ENCODE assay signal across 19 mouse cellular contexts in the genomic region with DNA sequence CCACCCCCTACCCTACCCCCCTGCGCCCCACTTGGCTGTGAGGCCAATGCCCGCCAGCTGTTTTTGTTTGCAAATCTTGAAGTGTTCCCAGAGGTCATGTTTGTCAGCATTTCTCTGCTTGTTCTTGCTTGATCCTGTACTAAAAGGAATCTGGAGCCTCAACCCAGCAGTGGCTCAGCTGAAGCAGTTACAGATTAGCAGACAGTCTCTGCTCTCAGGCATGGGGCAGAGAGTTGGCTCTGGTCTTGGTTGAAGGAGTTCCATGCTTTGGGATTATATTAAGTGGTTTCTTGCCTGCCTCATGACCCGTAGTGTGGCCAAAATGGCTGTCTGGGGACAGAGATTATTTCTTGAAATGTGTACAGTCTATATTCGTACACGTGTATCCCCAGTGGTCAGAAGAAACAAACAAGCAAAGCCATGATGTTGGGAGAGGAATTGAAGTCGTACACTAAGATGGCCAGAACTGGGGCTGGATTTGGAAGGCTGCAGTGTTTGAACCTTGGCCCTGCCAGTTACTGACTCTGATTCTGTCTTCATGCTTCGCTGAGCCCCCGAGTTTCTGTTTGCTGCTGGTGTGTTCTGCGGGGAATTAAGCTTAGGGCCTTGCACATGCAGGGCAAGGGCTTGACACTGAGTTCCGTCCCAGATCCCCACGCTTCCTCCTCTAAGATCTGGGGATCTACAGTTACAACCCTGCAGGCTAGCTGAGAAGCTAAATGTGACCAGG. TPM values are rescaled to one million over a fixed set of nuclear protein-coding genes. Genes with fewer than 3 reads are reported as not detected.
A peak's percentile ranks its signal among the peaks of the same experiment; 100 is the strongest.
DNase-seq lines count a peak whose midpoint lies in the region; ATAC-seq and TF ChIP-seq lines count a peak whose summit lies in the region.
"Had no signal": no experiment of that assay in that cellular context is flagged by ENCODE, and none has a peak within 500 bp of the region (broad histone marks: within the 10 kb centered on the region; RNA-seq: fewer than 3 reads in every experiment).

No protein-coding gene starts in this region.

- no peaks in the 10 kb centered on the region for H3K36me3 ChIP-seq in liver, postnatal 0 days (replicated peaks; ENCODE audit: insufficient read depth, low read length)
- no peaks in the 10 kb centered on the region for H3K36me3 ChIP-seq in liver, embryonic 11.5 days (ENCODE audit: control insufficient read depth, insufficient read depth, low read length)
- peaks cover 8 to 43% of the 10 kb centered on the region in 2 experiments for H3K36me3 ChIP-seq in CH12.LX (replicated peaks in 1 of 2; ENCODE audit: control insufficient read depth in 1 of 2, insufficient read depth in 1 of 2, low read length in 1 of 2)
- H3K36me3 ChIP-seq in kidney, embryonic 14.5 days (ENCODE audit: control insufficient read depth, insufficient read depth, low read length), result no peaks in the 10 kb centered on the region
- 0 out of 2 replicates have a peak, but pooled peaks cover 4% of the 10 kb centered on the region for H3K36me3 ChIP-seq in splenic B cell, adult 2 months (ENCODE audit: control insufficient read depth, insufficient read depth, low read length, poor library complexity, severe bottlenecking)
- H3K36me3 ChIP-seq: embryonic facial prominence, embryonic 13.5 days; heart, embryonic 13.5 days; limb, embryonic 15.5 days; lung, embryonic 15.5 days; neural tube, embryonic 12.5 days had no signal

- 67% methylated on average over 11 of the region's 11 CpGs for WGBS in liver, postnatal 0 days (ENCODE audit: insufficient replicate concordance)
- 83% methylated on average over 11 of the region's 11 CpGs for WGBS in liver, embryonic 11.5 days
- WGBS in kidney, embryonic 14.5 days, result 75% methylated on average over 11 of the region's 11 CpGs

- TF ChIP-seq RAD21 in CH12.LX (IDR thresholded peaks at IDR 0.05; ENCODE audit: low read depth, low read length), result no peak; the same call in 1 of the 2 replicates

- H3K27me3 ChIP-seq in liver, postnatal 0 days (ENCODE audit: insufficient read depth, low read length), result no peaks in the 10 kb centered on the region
- no peaks in the 10 kb centered on the region for H3K27me3 ChIP-seq in liver, embryonic 11.5 days (replicated peaks; ENCODE audit: control insufficient read depth, insufficient read depth, low read length)
- no peaks in the 10 kb centered on the region for H3K27me3 ChIP-seq in CH12.LX (replicated peaks)
- no peaks in the 10 kb centered on the region for H3K27me3 ChIP-seq in kidney, embryonic 14.5 days (ENCODE audit: control insufficient read depth, insufficient read depth, low read length)
- no peaks in the 10 kb centered on the region for H3K27me3 ChIP-seq in splenic B cell, adult 2 months (ENCODE audit: control insufficient read depth, insufficient read depth, low read length, poor library complexity, severe bottlenecking)
- H3K27me3 ChIP-seq: embryonic facial prominence, embryonic 13.5 days; heart, embryonic 13.5 days; limb, embryonic 15.5 days; lung, embryonic 15.5 days; neural tube, embryonic 12.5 days had no signal

- no peak overlapping the region for H3K4me2 ChIP-seq in liver, postnatal 0 days (ENCODE audit: low read depth, low read length)
- H3K4me2 ChIP-seq in liver, embryonic 11.5 days, result no peak overlapping the region
- H3K4me2 ChIP-seq in CH12.LX (ENCODE audit: insufficient read depth, low read depth, poor library complexity, severe bottlenecking), result peak overlapping the region; percentile 19
- no peak overlapping the region for H3K4me2 ChIP-seq in kidney, embryonic 14.5 days (replicated peaks; ENCODE audit: low read depth, low read length)
- H3K4me2 ChIP-seq: embryonic facial prominence, embryonic 13.5 days; heart, embryonic 13.5 days; limb, embryonic 15.5 days; lung, embryonic 15.5 days; neural tube, embryonic 12.5 days had no signal

- peak; percentile 26; the same call in 1 of the 2 replicates for TF ChIP-seq POLR2A in CH12.LX (IDR thresholded peaks at IDR 0.05; ENCODE audit: low read depth, low read length)

- H3K4me3 ChIP-seq in liver, postnatal 0 days (ENCODE audit: low read depth, low read length), result no peak overlapping the region
- no peak overlapping the region for H3K4me3 ChIP-seq in liver, embryonic 11.5 days (ENCODE audit: low read depth, low read length)
- H3K4me3 ChIP-seq in CH12.LX (replicated peaks in 1 of 3; ENCODE audit: low read depth in 2 of 3, low read length in 2 of 3, poor library complexity in 1 of 3), result no peak overlapping the region
- H3K4me3 ChIP-seq in kidney, embryonic 14.5 days (ENCODE audit: low read length), result no peak overlapping the region
- H3K4me3 ChIP-seq: embryonic facial prominence, embryonic 13.5 days; heart, embryonic 13.5 days; limb, embryonic 15.5 days; lung, embryonic 15.5 days; neural tube, embryonic 12.5 days had no signal

- no peak for TF ChIP-seq EP300 in liver, postnatal 0 days (IDR thresholded peaks at IDR 0.05; ENCODE audit: low read depth)
- TF ChIP-seq EP300 in CH12.LX (IDR thresholded peaks at IDR 0.05; ENCODE audit: low read length), result peak; percentile 44; the same call in 1 of the 2 replicates

- no peak for TF ChIP-seq CTCF in liver, postnatal 0 days (IDR thresholded peaks at IDR 0.05; ENCODE audit: low read depth)
- TF ChIP-seq CTCF in CH12.LX (conservative IDR thresholded peaks at IDR 0.05 in 1 of 2, IDR thresholded peaks at IDR 0.05 in 1 of 2; ENCODE audit: low read depth in 2 of 2, low read length in 2 of 2), result no peak

- dilution Hi-C loops in CH12.LX (cut with MboI; ENCODE audit: extremely low pct_ligation_motif_present, extremely low pct_unique_long_range_greater_than_20kb, low sequenced_read_pairs), result no loop called here

- peaks cover 36% of the 10 kb centered on the region for H3K4me1 ChIP-seq in liver, postnatal 0 days (ENCODE audit: insufficient read depth)
- peaks cover 14% of the 10 kb centered on the region for H3K4me1 ChIP-seq in liver, embryonic 11.5 days (replicated peaks; ENCODE audit: control insufficient read depth, insufficient read depth, low read length)
- peaks cover 28 to 86% of the 10 kb centered on the region in 2 experiments for H3K4me1 ChIP-seq in CH12.LX (ENCODE audit: control insufficient read depth in 1 of 2, insufficient read depth in 2 of 2)
- H3K4me1 ChIP-seq in kidney, embryonic 14.5 days (ENCODE audit: control insufficient read depth, insufficient read depth, low read length), result no peaks in the 10 kb centered on the region; the same call in 1 of the 2 replicates
- H3K4me1 ChIP-seq: neural tube, embryonic 12.5 days had no signal

- in situ Hi-C loops in CH12.LX (cut with MboI; ENCODE audit: low pct_ligation_motif_present, low pct_unique_long_range_greater_than_20kb, low sequenced_read_pairs), result no loop called here

- peak overlapping the region; percentile 46; the same call in 1 of the 2 replicates for H3K27ac ChIP-seq in liver, postnatal 0 days (ENCODE audit: low read depth)
- H3K27ac ChIP-seq in liver, embryonic 11.5 days (ENCODE audit: low read depth, low read length), result no peak overlapping the region
- H3K27ac ChIP-seq in CH12.LX (ENCODE audit: insufficient read depth, low read depth), result peak overlapping the region; percentile 74
- 0 out of 2 replicates have a peak overlapping the region, but pooled peaks have one; percentile 19 for H3K27ac ChIP-seq in kidney, embryonic 14.5 days (ENCODE audit: low read depth, low read length)
- H3K27ac ChIP-seq: embryonic facial prominence, embryonic 13.5 days; heart, embryonic 13.5 days; limb, embryonic 15.5 days; lung, embryonic 15.5 days; neural tube, embryonic 12.5 days had no signal

- no peak for DNase-seq in liver, postnatal 0 days
- DNase-seq in liver, embryonic 11.5 days (ENCODE audit: low spot score), result no peak
- DNase-seq in CH12.LX (ENCODE audit: extremely low read depth), result no peak
- peak; percentile 48 for DNase-seq in splenic B cell, adult 2 months (ENCODE audit: low read depth, low spot score)
- DNase-seq in adrenal gland, postnatal 36 days, result no peak
- DNase-seq in left cerebral cortex, postnatal 36 days (ENCODE audit: low spot score in 2 of 2), result no peak
- DNase-seq: adrenal gland, postnatal 14 days; cerebellum, adult 2 months; heart, postnatal 4 days; right cerebral cortex, postnatal 25 days had no signal

- intact Hi-C loops in left cerebral cortex, postnatal 36 days (cut with DNase I), result no loop called here

- no peak for ATAC-seq in liver, postnatal 0 days
- no peak for ATAC-seq in liver, embryonic 11.5 days (replicated peaks; ENCODE audit: low FRiP score)
- peak; percentile 63; the same call in 1 of the 2 replicates for ATAC-seq in kidney, embryonic 14.5 days (ENCODE audit: low FRiP score, low TSS enrichment)
- no peak for ATAC-seq in megakaryocyte, adult 5-6 weeks (ENCODE audit: poor library complexity, severe bottlenecking)
- ATAC-seq: forebrain, embryonic 16.5 days; hindbrain, embryonic 16.5 days had no signal

- peaks cover 77% of the 10 kb centered on the region for H3K79me2 ChIP-seq in CH12.LX (replicated peaks; ENCODE audit: control insufficient read depth, extremely low read depth, insufficient read depth, poor library complexity, severe bottlenecking)

- H3K9ac ChIP-seq in liver, postnatal 0 days (replicated peaks), result no peak overlapping the region
- no peak overlapping the region for H3K9ac ChIP-seq in liver, embryonic 11.5 days (ENCODE audit: low read depth, low read length)
- peak overlapping the region; percentile 5; the same call in 1 of the 2 replicates for H3K9ac ChIP-seq in CH12.LX (ENCODE audit: insufficient read depth, low read depth)
- H3K9ac ChIP-seq in kidney, embryonic 14.5 days (ENCODE audit: low read depth, low read length), result no peak overlapping the region
- H3K9ac ChIP-seq: embryonic facial prominence, embryonic 13.5 days; heart, embryonic 13.5 days; limb, embryonic 15.5 days; lung, embryonic 15.5 days; neural tube, embryonic 12.5 days had no signal

- no peaks in the 10 kb centered on the region for H3K9me3 ChIP-seq in liver, postnatal 0 days (ENCODE audit: low read length)
- H3K9me3 ChIP-seq in liver, embryonic 11.5 days (ENCODE audit: control insufficient read depth, low read length), result no peaks in the 10 kb centered on the region
- peaks cover 2% of the 10 kb centered on the region for H3K9me3 ChIP-seq in CH12.LX (replicated peaks; ENCODE audit: low read length)
- H3K9me3 ChIP-seq in kidney, embryonic 14.5 days (ENCODE audit: control insufficient read depth, low read length), result no peaks in the 10 kb centered on the region
- H3K9me3 ChIP-seq: embryonic facial prominence, embryonic 13.5 days; limb, embryonic 15.5 days; lung, embryonic 15.5 days; neural tube, embryonic 12.5 days had no signal

RNA-seq across cellular contexts. Expression of gene Map3k5, which starts 18.9 kb away (rescaled TPM):
- 1.1 and 1.4 TPM in 2 replicates for polyA plus RNA-seq in liver, postnatal 0 days (2015; fragmentation: Nextera tagmentation; extraction: Ambion mirVana)
- 1.2 and 1.8 TPM in 2 replicates for polyA plus RNA-seq in liver, embryonic 11.5 days (2014; fragmentation: Nextera tagmentation; extraction: Ambion mirVana)
- total RNA-seq in CH12.LX (2012; rRNA removed), result 27.6 and 28.8 TPM in 2 replicates
- total RNA-seq in CH12.LX (2014; rRNA removed), result 15.8 and 16.3 TPM in 2 replicates
- polyA plus RNA-seq in CH12.LX (2012; ENCODE audit: insufficient read length, low read depth), result 27.3 and 31.0 TPM in 2 replicates
- polyA plus RNA-seq in kidney, embryonic 14.5 days (2014; fragmentation: Nextera tagmentation; extraction: Ambion mirVana), result 2.2 and 4.0 TPM in 2 replicates
- 10 to 100 TPM; 25.6 to 28.2 TPM for total RNA-seq in adrenal gland, postnatal 36 days (2021)
- total RNA-seq in megakaryocyte, adult 5-6 weeks (2015), result 25.4 and 37.0 TPM in 2 replicates
- 36.7 and 42.4 TPM in 2 replicates for total RNA-seq in megakaryocyte, adult 5-6 weeks (2017)
- 10 to 100 TPM; 43.6 to 44.4 TPM for total RNA-seq in left cerebral cortex, postnatal 36 days (2021)

RNA-seq across cellular contexts. Expression of gene Pex7, which starts 45.7 kb away (rescaled TPM):
- polyA plus RNA-seq in liver, postnatal 0 days (2015; fragmentation: Nextera tagmentation; extraction: Ambion mirVana), result 51.4 and 58.5 TPM in 2 replicates
- 40.8 and 43.8 TPM in 2 replicates for polyA plus RNA-seq in liver, embryonic 11.5 days (2014; fragmentation: Nextera tagmentation; extraction: Ambion mirVana)
- total RNA-seq in CH12.LX (2012; rRNA removed) (26.5 and 28.0 TPM in 2 replicates), CH12.LX (2014; rRNA removed) (53.1 and 53.6 TPM in 2 replicates)
- polyA plus RNA-seq in CH12.LX (2012; ENCODE audit: insufficient read length, low read depth), result 30.2 and 32.4 TPM in 2 replicates
- 36.1 and 45.4 TPM in 2 replicates for polyA plus RNA-seq in kidney, embryonic 14.5 days (2014; fragmentation: Nextera tagmentation; extraction: Ambion mirVana)
- 10 to 100 TPM; 42.7 to 68.8 TPM for total RNA-seq in adrenal gland, postnatal 36 days (2021)
- 36.0 and 47.6 TPM in 2 replicates for total RNA-seq in megakaryocyte, adult 5-6 weeks (2015)
- total RNA-seq in megakaryocyte, adult 5-6 weeks (2017), result 13.5 and 19.5 TPM in 2 replicates
- total RNA-seq in left cerebral cortex, postnatal 36 days (2021), result 10 to 100 TPM; 25.6 to 28.3 TPM
